Mouse (Mus musculus): ENCODE data around the gene Grb14.

The Grb14 gene

GRCm38 (mm10) chr2:65024887-65025286, at the start of gene Grb14:
Grb14 (minus strand) TSS chr2:65024987.
- no peak for DNase-seq (ENCODE audit: low read depth in 1 of 2, low spot score in 2 of 2)

- no peak for DNase-seq (ENCODE audit: low read depth in 1 of 2, low spot score in 2 of 2)
Observed at GRCm38 (mm10) chr2:65072205-65072604, 47.4 kb upstream of the Grb14 start.

GRCm38 (mm10) chr2:65053764-65054163, 29.0 kb upstream of the Grb14 start:
- no peak for DNase-seq (ENCODE audit: low read depth in 1 of 2, low spot score in 2 of 2)

DNA sequence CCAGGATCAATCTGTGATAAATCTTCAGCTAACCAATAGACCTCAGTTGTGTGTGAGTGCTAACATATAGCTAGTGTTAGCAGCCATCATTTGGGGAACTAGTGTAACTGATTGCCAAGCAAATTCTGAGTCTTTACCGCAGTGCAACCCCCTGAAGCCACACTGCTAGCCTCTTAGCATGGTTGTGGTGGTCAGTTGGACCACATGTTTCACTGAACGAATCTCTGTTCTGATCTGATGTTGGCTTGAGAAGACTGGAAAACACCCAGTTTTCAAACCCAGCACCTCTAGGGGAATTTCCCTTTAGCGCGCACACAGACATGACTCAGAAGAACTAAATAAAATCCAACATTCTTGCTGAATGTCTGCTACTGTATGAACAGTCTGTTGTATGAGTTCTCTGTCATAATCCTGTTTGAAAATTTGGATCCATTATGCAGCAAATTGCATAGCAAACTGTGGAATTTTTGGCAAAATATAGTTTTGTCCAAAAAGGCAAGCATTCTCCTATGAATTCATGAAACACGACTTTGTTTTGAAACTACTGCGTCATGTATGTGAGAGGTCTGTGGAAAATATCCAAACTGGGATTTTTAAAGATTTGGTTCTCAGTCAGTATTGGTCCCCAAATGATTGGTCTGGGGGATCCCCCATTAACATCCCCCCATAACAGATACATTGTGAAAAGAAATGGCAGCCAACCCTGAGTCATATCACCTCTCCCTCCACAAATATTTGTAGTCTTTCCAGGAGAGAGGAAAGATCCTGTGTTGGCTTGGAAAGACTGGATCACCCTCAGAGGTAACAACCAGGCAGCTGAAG, 27.6 kb upstream of the Grb14 start:
- no peak for DNase-seq (ENCODE audit: low read depth in 1 of 2, low spot score in 2 of 2)

- DNase-seq (ENCODE audit: low read depth in 1 of 2, low spot score in 2 of 2), result no peak
Observed at GRCm38 (mm10) chr2:65050776-65051175, 26.0 kb upstream of the Grb14 start.

DNA sequence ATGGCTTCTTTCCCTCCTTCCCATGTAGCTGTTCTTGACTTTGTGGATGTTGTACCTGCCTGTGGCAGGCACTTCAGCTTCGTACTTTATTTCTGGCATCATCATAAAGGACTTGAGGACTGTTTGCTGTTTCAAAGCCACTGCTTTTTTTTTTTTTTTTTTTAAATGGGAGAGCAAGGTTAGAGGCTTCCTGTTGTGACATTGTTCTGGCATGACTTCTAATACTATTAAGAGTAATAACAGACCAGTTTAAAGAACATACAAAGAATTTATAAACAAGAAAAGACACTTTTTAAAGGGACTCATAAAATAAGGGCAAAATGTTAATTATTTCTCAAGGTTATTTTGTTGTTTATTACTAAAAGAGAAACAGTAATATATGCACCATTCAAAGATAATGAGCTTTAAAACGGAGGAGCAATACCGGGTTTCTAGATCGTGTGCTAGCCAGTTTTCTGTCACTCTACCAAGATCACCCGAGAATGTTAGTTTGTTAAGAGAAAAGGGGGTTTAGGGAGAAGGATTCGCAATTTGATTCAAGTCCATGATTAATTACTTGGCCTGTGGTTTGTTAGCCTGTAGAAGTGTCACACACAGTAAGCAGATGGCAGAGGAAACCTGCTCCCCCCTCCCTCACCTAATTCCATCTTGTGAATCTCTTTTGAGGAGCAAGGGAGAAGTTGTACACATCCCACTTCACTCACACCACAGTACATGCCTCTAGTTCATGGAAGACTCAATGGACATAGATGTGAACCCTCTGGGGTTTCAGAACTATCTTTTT, 23.6 kb upstream of the Grb14 start:
- no peak for DNase-seq (ENCODE audit: low read depth in 1 of 2, low spot score in 2 of 2)

DNA sequence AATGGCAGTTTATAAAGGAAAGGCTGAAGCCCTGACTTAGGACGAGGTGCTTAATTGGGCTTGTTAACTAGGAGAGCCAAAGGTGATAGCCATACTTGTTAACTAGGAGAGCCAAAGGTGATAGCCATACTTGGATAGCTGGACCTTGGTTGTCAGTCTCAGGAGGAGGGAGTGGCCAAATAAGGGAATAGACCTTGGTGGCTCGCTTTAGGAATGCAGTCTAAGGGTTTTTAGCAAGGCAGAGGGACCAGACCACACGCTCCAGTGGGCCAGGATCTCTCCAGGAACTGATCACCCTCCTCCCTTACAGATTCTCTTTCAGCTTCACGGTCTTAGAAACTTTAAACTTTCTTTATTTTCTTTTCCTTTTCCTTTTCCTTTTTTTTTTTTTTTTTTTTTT, 13.4 kb upstream of the Grb14 start:
- no peak for DNase-seq (ENCODE audit: low read depth in 1 of 2, low spot score in 2 of 2)

DNA sequence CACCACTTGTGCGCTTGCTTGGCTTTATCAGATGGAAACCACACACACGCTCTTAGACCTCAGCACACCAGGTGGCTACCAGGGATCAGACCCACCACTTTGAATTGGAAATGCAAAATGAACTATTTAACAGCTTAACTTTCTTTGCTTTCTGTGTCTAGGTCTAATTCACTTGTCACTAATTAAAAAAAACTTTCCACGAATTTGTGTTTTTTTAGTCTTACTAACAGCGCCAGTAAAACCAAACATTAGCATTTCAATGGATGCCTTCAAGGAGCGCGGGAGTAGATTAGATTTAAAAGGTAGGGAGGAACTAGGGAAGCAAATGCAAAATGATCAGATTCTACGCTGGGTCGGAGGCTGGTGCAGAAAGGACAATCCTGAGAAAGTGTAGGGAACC, 12.8 kb upstream of the Grb14 start:
- DNase-seq (ENCODE audit: low read depth in 1 of 2, low spot score in 2 of 2), result no peak

GRCm38 (mm10) chr2:65022363-65023240, 2.2 kb downstream of the Grb14 start:
- no peak for DNase-seq (ENCODE audit: low read depth in 1 of 2, low spot score in 2 of 2)

DNA sequence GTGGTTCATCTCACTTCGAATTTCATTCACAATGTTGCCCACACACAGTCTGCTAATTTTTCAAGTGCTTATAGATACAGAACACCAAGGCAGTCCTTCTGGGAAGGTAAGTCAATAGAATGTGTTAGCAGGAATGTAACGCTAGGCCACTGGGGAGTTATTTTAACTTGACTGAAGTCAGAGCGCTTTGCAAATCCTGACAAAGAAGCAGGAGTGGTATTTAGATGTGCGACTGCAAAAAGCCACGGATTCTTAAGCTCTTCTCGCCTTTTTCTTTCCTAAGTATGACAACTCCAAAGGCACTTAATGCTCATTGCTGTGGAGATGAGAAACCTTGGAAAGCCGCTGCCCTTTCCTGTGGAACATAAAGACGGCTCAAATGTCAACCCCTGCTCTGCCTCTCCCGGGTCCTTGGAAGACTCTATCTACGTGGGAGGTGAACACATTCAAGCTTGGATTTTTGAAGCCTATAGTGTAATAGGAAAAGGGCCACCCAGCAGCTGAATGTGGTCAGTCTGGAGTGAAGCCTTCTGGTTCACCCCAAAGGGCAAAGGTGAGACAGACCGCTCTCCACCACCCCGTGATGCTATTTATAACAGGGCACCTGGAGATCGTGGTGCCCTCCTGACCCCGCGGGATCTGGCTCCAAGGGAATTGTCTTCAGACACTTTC, 3.0 kb downstream of the Grb14 start:
- DNase-seq (ENCODE audit: low read depth in 1 of 2, low spot score in 2 of 2), result no peak

GRCm38 (mm10) chr2:65017375-65017774, 7.4 kb downstream of the Grb14 start:
- no peak for DNase-seq (ENCODE audit: low read depth in 1 of 2, low spot score in 2 of 2)

DNA sequence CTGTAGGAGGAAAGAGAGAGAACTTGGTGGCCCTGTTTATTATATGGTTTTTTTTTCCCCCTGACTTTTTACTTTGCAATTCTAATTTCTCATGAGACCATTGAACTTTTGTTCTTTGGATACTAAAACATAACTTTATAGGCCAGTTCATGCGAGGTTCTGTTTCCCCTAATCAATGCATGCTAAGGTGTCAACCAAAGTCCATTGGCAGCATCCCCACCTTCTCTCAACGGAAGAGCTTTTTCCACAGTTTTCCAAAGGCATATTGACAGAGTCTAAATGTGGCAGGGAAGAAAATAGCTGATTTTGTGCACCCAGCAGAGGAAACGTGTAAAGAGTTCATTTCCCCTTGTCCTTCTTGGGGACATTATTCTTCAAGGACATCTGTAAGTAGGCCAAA, 10.2 kb downstream of the Grb14 start:
- no peak for DNase-seq (ENCODE audit: low read depth in 1 of 2, low spot score in 2 of 2)

DNA sequence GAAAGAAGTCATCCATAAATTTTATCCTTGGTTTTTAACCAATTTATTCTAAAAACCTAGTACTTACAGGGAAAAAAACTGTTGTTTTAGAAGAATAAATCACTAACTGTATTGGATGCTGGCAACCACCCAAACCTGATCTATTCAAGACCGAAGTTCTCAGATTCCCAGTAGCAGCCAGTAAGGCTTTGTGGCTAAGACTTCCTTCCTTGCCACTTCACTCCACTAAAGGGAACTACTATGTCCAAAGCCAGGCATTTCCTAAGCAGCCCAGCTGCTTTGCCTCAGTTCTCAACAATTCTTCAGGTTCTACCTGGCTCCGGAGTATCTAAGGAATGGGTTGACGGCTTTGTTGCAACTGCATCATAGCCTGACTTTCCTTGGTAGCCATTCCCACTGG, 14.7 kb downstream of the Grb14 start:
- DNase-seq (ENCODE audit: low read depth in 1 of 2, low spot score in 2 of 2), result no peak

DNA sequence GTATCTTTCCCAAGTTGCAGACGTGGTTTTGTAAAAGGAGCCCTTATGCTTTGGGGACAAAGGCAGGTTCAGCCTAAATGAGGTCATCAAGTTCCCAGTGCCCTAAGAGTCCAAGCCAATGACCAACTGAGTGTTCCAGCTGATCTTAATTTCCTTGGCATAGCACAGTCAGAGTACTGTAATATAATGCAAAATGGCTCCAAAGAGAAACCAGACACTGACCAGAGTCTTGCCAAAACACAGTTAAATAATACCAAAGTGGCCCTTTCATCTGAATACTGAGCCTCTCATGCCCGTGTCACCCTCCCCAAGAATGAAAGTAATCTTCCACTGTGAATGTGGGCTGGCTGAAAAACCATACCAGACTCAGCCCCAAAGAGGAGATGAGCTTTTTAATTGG, 17.4 kb downstream of the Grb14 start:
- no peak for DNase-seq (ENCODE audit: low read depth in 1 of 2, low spot score in 2 of 2)

GRCm38 (mm10) chr2:65005044-65005443, 19.7 kb downstream of the Grb14 start:
- no peak for DNase-seq (ENCODE audit: low read depth in 1 of 2, low spot score in 2 of 2)

- DNase-seq (ENCODE audit: low read depth in 1 of 2, low spot score in 2 of 2), result no peak
Observed at GRCm38 (mm10) chr2:65003433-65003832, 21.4 kb downstream of the Grb14 start.

DNA sequence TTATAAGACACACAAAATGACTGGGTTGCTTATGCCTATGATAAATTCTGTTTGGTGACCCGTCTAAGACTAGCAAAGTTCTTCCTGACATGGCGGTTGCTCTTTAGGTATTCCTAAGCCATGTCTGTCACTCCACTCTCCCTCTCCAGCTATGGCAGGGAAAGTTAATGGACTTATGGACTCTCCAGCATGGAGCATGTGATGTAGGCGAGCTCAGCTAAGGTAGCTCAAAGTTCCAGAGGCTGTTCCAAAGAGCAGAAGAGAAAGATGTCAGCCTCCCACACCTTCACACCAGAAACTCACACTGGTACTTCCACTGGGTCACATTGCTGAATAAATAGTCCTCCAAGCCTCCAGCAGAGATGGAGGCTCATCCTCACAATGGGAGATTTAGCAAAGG, 22.2 kb downstream of the Grb14 start:
- DNase-seq (ENCODE audit: low read depth in 1 of 2, low spot score in 2 of 2), result no peak

- no peak for DNase-seq (ENCODE audit: low read depth in 1 of 2, low spot score in 2 of 2)
Observed at GRCm38 (mm10) chr2:64995048-64995447, 29.7 kb downstream of the Grb14 start.

DNA sequence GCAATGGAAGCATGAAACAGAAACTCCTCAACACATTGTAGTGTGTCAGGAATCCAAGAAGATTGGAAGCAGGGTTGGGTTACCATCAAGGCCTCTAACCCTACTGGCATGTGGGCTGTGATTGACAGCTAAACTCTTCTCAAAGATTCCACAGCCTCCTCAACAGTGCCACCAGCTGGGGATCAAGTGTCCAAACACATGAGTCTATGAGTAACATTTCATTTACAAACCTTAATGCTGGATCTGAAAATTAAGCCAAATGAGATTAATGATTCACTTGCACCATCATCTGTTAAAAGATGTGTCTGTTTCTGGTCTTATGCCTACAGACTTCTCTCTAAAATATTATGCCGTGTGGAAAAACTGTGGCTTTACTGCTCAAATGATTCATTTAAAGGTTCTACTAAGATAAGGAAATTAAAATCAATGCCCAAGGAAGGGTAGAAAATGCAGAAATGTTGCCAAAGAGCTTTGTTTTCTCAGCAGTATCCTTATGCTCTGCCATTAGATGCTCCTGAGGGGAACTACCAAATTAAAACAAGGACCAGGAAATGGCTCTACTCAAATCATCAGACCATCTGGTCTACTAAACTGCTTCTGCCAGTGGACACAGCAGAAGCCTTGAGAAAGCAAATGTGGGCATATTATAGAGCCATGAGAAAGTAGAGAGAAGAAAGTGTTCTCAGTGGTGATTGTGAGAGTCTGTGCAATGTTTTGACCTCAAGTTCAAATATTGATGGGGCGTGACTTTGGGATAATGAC, 35.2 kb downstream of the Grb14 start:
- DNase-seq (ENCODE audit: low read depth in 1 of 2, low spot score in 2 of 2), result no peak

- DNase-seq (ENCODE audit: low read depth in 1 of 2, low spot score in 2 of 2), result no peak
Observed at GRCm38 (mm10) chr2:64987782-64988181, 37.0 kb downstream of the Grb14 start.

Measured in monocyte, adult 2 months (primary cell).